Mouse (Mus musculus) lung, postnatal 0 days (tissue): Measurements from ENCODE around the gene Fbxw17.

Source experiments
- CTCF ChIP-seq: IDR thresholded peaks from 2 replicates; pipeline ENCODE4 v1.5.1; 2016; ENCODE audit warnings: antibody characterized with exemption, mild to moderate bottlenecking
- EP300 ChIP-seq: IDR thresholded peaks from 2 replicates; pipeline ENCODE4 v1.6.1; 2016; ENCODE audit warnings: antibody characterized with exemption, mild to moderate bottlenecking, control low read depth

- TF ChIP-seq CTCF, result no peak
- TF ChIP-seq EP300, result no peak
These were observed 26.1 kb downstream of the Fbxw17 start, which contains the start of gene Gm47429 for GRCm38 (mm10) chr13:50443812-50444211.
